Mouse (Mus musculus) right cerebral cortex, postnatal 25 days (tissue): ENCODE results near the gene Slc27a2.

Source experiments
- DNase-seq: peaks from one replicate; pipeline ENCODE4 v3.0.0; 2022

Gene Slc27a2

DNA sequence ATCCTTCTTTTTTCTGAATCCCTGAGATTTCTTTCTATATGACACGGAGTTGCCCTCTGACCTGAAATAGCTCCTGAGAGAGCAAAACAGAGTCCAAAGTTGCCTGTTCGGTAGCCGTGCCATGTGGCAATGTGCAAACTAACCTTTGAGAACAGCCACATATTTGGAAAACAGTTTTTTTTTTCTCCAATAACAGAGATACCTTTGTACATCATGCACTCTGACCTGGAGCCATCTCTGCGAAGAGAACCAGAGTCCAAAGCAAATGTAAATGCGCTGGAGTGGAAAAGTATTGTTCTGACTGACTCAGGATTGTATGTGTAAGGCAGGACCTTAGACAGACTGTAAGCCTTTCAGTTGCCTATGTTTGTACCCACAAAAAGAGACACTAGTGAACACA is 3.3 kb downstream of the Slc27a2 start:
- no peak for DNase-seq

GRCm38 (mm10) chr2:126560094-126560493 is 7.9 kb downstream of the Slc27a2 start:
- DNase-seq = no peak

DNA sequence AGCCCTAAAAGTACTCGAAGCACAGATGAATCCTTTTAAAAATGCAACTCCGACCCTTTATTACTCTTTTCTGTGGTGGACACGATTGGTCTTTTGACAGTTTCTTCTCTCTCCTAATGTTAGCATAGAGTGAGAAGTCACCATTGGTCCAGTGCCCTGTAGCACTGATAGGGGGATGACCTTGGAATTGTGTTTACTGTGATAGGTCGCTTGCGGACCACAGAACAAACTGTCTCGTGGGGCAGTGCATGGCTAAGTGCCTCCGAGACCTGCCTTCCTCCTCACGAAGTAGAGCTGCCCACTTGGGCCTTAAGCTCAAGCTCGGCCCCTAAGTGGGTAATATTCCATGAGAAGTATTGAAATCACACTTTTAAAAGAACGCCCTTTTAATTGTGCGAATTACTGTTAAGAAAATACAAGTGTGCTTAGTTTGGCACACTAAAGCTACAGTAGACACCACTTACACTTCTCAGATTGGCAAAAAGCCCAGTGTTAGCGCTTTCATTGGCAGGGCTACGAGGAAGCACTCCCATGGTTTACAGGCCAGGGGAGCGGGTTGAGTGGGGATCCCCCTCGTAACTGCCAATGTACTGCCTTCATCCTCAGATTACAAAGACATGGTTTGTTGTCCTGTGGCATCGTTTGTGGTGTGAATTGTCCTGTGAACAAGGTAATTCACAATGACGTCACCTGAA is 11.4 kb downstream of the Slc27a2 start:
- DNase-seq = no peak

DNA sequence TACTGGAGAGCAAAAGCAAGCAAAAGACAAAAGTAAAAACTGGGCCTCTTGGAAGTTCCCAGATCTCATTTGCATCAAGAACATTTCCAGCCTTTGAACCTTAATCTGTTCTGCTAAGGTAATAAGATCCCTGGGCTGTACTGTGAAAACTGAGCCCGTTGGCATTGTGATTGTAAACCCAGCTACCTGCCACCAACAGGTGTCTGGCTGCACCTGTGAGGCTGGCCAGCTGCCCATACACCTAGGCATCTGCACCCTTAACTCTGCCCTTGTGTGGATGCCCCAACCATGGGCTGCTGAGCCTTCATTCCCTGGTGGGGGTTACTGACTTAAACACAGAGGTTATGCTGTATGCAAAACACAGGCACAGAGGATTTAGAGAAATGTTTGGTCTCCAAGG is 20.0 kb downstream of the Slc27a2 start:
- no peak for DNase-seq

- no peak for DNase-seq
Measured at GRCm38 (mm10) chr2:126572747-126573146, 20.5 kb downstream of the Slc27a2 start.

DNA sequence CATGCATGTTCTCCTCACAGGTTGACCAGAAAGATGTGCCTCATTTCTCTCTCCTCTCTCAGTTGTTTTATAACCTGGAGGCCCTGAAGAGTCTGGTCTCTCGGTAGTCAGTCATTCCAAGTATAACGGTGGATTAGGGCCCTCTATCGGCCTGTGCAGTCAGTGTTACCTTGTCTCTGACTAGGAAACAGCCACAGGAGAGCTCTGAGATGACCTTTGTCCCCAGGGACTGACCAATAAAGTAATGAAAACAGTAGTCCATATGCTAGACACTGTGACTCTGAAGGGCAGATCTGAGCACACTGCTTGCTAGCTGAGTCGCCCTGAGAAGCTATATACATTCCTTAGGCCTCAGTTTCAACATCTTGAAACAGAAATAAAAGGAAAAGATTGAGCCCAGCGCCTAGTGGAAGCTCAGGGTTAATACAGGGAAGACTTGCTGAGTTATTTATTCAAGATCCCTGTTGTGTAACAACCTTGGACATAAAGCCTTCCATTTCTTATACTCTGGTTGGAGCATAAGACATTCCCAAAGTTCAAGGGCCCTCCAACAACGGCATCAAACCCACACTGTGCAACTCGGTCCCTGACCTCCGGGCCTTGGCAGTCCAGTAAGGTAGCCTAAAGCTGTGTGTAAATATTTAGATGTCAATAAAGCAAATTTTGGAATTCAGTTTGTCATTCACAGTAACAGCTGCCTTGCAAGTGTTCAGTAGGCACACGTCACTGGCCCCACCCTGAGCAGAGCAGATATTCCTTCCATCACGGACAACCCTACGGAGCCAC is 23.4 kb downstream of the Slc27a2 start:
- DNase-seq = no peak

DNA sequence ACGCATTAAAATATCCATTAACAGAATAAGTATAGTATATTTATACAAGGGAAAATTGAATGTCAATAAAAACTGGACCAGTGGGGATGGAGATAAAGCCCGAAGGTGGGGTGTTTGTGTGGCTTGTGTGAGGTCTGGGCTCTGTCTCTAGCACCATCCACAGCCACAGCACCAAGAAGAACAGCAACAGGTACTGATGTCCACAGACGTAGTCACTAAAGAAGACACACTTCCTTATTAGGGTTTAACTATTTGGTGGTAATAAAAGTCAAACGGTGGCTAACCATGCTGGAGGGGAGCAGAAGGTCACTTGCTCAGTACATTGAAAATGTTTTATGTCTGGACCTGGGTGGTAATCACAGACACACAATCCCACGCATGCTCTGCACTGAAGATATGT is 25.2 kb downstream of the Slc27a2 start:
- no peak for DNase-seq

DNA sequence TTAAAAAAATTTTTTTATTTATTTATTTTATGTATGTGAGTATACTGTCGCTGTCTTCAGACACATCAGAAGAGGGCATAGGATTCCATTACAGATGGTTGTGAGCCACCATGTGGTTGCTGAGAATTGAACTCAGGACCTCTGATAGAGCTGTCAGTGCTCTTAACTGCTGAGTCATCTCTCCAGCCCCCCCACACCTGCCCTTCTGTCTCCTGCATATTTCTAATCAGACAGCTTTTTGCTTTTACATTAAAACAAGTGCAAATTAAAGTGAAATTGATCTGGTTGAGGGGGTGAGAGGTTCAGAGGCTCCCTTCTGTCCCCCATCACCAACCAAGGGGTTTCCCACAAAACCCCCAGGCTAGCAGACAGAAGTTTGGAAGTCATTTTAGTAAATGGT is 27.1 kb downstream of the Slc27a2 start:
- no peak for DNase-seq

DNA sequence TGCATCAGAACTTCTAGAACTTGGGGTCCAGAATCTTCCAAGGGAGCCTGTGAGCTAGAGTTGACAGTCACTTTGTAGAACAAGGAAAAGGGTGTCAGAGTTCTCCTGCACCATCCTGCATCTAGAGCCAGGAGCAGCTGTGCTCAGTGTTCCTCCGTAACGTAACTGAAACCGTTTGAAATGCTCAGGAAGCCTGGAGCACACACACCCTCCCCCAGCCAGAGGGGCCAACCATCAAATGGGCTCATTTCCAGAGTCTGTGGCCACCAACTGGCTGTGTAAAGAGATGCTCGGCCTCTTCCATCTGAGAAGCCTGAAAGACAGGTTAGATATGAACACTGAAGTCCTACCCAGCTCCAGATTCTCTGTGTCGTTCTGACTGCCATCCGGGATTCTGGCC is 31.8 kb downstream of the Slc27a2 start:
- no peak for DNase-seq

GRCm38 (mm10) chr2:126584621-126585369 is 32.6 kb downstream of the Slc27a2 start:
- DNase-seq = no peak

- no peak for DNase-seq
Measured at GRCm38 (mm10) chr2:126587468-126587867, 35.3 kb downstream of the Slc27a2 start.

GRCm38 (mm10) chr2:126591304-126591703 is 39.1 kb downstream of the Slc27a2 start:
- DNase-seq = no peak

DNA sequence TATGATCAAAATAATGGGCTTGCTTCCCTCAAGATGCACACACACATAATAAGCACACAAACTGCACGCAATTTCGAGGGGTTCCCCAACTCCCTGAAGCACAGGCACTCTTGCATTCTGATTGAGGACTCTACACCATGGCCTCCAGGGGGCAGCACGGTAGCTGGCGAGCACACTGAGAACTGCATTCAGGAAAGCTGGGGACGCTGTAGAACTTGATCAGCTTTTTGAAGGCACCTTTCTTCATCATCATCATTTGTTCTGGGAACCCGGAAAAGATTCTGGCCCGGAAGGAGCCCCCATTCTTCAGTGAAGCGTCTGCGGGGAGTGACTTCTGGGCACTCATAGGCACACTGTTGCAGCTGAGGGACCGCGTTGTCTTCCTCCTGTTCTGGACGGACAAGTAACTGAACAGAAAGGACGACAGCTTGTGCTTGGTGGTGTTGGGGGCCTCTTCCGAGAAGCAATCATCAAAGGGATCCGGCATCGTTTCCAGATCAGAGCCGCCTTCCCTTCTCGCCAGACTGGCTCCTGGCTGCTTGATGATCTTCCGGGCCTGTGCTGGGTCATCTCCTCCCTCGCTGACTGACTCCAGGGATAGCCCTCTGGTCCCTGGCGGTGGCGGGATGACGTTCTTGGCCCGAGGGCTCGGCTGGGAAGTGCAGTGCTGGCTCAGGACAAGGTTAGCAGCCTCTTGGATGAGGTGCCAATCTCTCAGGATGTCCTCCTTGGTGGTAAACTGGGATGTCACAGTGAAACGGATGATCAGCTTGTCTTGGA is 41.8 kb downstream of the Slc27a2 start:
- DNase-seq = peak; percentile 59

DNA sequence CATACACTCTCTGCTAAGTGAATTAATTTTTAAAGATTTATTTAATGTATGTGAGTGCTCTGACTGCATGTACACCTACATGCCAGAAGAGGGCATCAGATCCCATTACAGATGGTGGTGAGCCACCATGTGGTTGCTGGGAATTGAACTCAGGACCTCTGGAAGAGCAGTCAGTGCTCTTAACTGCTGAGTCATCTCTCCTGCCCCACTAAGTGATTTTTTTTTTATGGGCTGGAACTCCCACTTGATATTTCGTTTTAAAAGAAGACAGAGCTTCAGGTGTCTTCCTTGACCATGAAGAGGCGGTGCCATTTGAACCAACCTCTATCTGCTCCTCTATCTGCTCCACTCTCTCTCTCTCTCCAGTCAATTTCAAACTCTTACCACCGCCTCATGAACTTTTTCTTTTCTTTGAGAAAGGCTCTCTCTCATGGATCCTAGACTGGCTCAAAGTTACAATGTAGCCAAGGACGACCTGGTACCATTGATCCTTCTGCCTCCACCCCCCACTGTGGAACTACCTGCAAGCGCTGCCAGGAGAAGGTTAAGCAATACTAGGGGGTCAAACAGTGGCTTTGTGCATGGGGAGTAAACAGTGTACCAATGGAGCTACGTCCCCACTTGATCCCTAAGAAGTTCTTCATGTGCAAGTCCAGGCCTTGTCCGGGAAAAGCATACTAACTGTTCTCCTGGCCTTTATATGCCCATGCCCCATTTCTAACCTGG is 44.3 kb downstream of the Slc27a2 start:
- DNase-seq = no peak

- no peak for DNase-seq
Measured at GRCm38 (mm10) chr2:126597279-126598241, 45.4 kb downstream of the Slc27a2 start.

DNA sequence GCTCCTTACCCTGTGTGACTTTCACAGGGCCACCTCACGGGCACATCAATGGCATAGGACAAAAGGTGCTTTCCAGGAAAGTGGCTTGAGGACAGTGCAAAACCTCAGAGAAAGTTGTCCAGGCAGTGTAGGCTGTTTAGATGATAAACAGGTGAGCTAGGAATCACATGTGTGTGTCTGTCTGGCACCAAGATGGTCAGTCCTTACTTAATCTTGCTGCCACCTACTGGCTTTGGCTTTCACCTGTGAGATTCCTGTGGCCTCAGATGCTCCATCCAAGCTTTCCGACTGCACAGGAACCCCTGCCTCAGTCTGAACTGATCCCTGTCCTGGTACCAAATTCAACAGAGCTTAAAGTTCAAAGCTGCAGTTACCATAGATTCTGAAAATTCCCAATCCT is 46.2 kb downstream of the Slc27a2 start:
- no peak for DNase-seq

DNA sequence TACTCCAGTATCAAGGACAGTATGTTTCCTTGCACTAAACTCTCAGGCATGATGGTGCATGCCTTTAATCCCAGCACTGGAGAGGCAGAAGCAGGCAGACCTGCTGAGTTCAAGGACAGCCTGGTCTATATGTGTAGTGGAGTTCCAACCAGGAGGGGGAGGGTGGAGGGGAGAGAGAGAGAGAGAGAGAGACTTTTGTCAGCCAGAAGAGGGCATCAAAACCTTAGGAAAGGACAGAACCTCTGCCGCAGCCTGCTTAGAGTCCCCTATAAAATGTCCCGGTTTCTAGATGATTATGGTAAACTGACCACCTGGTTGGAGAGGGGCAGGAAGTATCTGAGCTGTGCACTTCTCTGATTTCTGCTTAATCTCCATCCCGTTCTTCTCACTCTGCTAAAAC is 46.8 kb downstream of the Slc27a2 start:
- no peak for DNase-seq

- DNase-seq = no peak
Measured at GRCm38 (mm10) chr2:126600533-126600932, 48.3 kb downstream of the Slc27a2 start.

DNA sequence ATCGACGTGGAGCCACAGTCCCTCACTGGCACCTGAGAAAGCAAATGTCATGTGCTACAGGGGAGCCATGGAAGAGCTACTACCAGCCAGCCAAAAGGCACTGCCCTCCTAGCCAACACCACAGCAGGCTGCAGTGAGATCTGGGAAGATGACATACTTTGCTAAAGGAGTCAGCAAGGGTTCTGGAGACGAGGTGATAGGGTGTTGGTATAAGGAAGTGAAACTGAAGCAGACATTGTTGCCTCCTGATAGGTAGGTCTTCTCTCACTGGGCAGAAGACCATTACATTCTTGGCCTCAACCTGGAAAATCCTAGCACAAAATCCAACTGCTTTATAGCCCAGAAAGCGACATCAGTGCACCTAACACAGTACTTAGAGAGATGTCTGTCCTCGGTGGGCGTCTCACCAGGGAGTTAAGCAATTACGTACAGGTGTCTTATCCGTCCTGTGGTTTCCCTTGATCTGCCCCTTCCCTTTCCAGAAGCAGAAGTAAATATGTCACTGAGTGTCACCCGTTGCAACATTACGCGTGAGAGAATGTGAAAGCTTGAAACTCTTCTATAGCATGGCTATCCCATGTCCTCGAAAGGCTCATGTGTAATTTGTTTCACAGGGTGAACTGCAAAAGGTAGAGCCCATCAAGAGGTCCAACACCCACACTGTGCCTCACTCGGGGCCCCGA is 49.9 kb downstream of the Slc27a2 start:
- no peak for DNase-seq

DNA sequence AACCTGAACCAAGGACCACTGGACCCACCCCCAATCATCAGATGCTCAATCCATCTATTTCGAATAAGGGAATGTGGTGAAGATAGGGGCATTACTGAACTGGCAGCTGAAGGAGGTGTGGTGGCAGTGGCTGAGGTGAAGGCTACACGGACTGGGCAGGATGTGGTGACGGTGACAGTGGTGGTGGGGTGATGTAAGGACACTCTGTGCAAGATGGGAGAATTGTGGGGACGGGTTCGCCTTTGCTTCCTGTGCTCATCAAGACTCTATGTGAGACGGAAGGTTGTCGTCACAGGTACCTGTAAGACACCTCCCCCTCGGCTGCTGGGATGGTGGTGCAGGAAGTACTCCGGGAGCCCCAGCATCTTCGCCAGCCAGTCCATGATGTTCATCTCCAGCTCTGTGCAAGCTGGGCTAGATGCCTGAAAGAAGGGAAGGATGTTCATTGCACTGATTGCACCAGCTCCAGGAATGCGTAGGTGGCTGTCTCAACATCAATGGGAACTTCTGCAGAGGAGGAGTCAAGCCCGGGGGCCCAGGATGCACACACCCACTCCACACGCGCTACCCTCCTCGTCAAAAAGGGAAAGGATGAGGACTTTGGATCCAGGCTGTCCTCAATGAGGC is 54.0 kb downstream of the Slc27a2 start:
- no peak for DNase-seq
